Mouse (Mus musculus) limb, embryonic 14.5 days (tissue): ENCODE measurements around the gene Pik3r5. TPM values are rescaled to one million over a fixed set of nuclear protein-coding genes. Genes with fewer than 3 reads are reported as not detected.

ENCODE experiments used
- ATAC-seq: fragments of 200-750 bp; cut with Nextera tagmentation; 2 replicates; pipeline ENCODE4 v1.8.0; 2017; ENCODE audit warnings: low read depth, moderate number of reproducible peaks, moderate TSS enrichment; ENCODE audit not compliant: low FRiP score
- DNase-seq: peaks from one replicate; pipeline ENCODE4 v3.0.0-alpha.2; 2015; ENCODE audit warnings: low spot score
- H3K27ac ChIP-seq: fragments of 300-500 bp; sonication (generic); replicated peaks from 2 replicates; pipeline ENCODE4 v1.5.1; 2014; ENCODE audit warnings: low read depth, mild to moderate bottlenecking, low read length, moderate library complexity, mixed read lengths
- H3K27me3 ChIP-seq: fragments of 300-500 bp; sonication (generic); 2 replicates; pipeline ENCODE4 v1.6.1; 2014; ENCODE audit warnings: low read length, mixed read lengths; ENCODE audit not compliant: control insufficient read depth, insufficient read depth
- H3K36me3 ChIP-seq: fragments of 300-500 bp; sonication (generic); 2 replicates; pipeline ENCODE4 v1.6.1; 2014; ENCODE audit warnings: mild to moderate bottlenecking, low read length, moderate library complexity, mixed read lengths; ENCODE audit not compliant: control insufficient read depth, insufficient read depth
- H3K4me1 ChIP-seq: fragments of 300-500 bp; sonication (generic); 2 replicates; pipeline ENCODE4 v1.6.1; 2014; ENCODE audit warnings: antibody characterized with exemption, low read length, mixed read lengths; ENCODE audit not compliant: control insufficient read depth, insufficient read depth
- H3K4me2 ChIP-seq: fragments of 300-500 bp; sonication (generic); replicated peaks from 2 replicates; pipeline ENCODE4 v1.6.1; 2014; ENCODE audit warnings: low read depth, mild to moderate bottlenecking, low read length, moderate library complexity; ENCODE audit not compliant: severe bottlenecking
- H3K4me3 ChIP-seq: fragments of 300-500 bp; sonication (generic); replicated peaks from 2 replicates; pipeline ENCODE4 v1.5.1; 2014; ENCODE audit warnings: low read length
- H3K9ac ChIP-seq: fragments of 300-500 bp; sonication (generic); 2 replicates; pipeline ENCODE4 v1.6.1; 2014; ENCODE audit warnings: mild to moderate bottlenecking, low read depth, low read length, moderate library complexity; ENCODE audit not compliant: severe bottlenecking
- H3K9me3 ChIP-seq: fragments of 300-500 bp; sonication (generic); 2 replicates; pipeline ENCODE4 v1.6.1; 2016; ENCODE audit warnings: low read length; ENCODE audit not compliant: control insufficient read depth
- POLR2A ChIP-seq: fragments of 200-500 bp; IDR thresholded peaks from 2 replicates; pipeline ENCODE4 v1.8.0; 2012; ENCODE audit warnings: inconsistent platforms, mild to moderate bottlenecking, moderate library complexity, borderline replicate concordance; ENCODE audit not compliant: insufficient read depth, insufficient read length; ENCODE audit errors: extremely low read depth
- WGBS: fragments of 180-500 bp; shearing (Covaris S2); extraction: QIAGEN DNeasy Blood & Tissue Kit; methylation state at CpG from one replicate; pipeline ENCODE4 v1.1.7; 2014; 5-methylcytosine and 5-hydroxymethylcytosine counted together
- polyA plus RNA-seq, 2 experiments: library from polyadenylated mRNA; depleted of rRNA in 1 of 2; stranded (reverse) in 1 of 2; unstranded in 1 of 2; fragments of >200 nt; fragmentation: Nextera tagmentation in 1 of 2; extraction: Ambion mirVana in 1 of 2; gene quantifications; 2 replicates each; pipeline versions ENCODE4 v1.2.1 to v1.2.3; 2012 to 2014

Pik3r5 gene
- polyA plus RNA-seq, 2 experiments: 0.52 to 1.2 TPM

DNA sequence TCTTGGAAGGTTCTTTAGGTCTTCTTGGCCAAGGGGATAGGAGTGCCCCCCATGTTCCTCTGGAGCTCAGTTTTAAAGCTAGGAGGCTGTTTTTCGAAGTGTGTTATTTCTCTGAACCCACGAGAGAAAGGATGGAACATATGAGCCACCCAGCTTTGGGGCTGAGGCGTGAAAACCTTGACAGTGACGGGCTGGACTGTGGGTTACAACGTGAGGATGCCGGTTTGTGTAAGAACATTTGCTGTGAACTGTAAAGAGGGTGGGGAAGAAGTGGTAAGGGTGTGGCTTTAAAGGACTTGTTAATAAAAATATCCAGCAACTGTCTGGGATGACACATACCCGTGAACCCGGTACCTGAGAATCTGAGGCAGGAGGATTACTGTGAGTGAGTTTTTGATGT lies 10.4 kb downstream of the Pik3r5 start:
- ATAC-seq: no peak

GRCm38 (mm10) chr11:68442983-68443638 lies 11.2 kb downstream of the Pik3r5 start:
- WGBS: 78% methylated on average over 12 of the region's 12 CpGs
- no peak for TF ChIP-seq POLR2A
- no peak overlapping the region for H3K4me2 ChIP-seq

More for the DNA sequence above, 10.4 kb downstream of the Pik3r5 start:
- Histone ChIP-seq H3K27me3 (no peaks in the 10 kb centered on the region), H3K9ac (no peak overlapping the region), H3K9me3 (no peaks in the 10 kb centered on the region), H3K27ac (no peak overlapping the region), H3K36me3 (no peaks in the 10 kb centered on the region), H3K4me2 (no peak overlapping the region), H3K4me3 (no peak overlapping the region), H3K4me1 (no peaks in the 10 kb centered on the region)
- no peak for DNase-seq
- no peak for TF ChIP-seq POLR2A
- whole genome bisulfite sequencing: 78% methylated on average over 8 of the region's 8 CpGs

DNA sequence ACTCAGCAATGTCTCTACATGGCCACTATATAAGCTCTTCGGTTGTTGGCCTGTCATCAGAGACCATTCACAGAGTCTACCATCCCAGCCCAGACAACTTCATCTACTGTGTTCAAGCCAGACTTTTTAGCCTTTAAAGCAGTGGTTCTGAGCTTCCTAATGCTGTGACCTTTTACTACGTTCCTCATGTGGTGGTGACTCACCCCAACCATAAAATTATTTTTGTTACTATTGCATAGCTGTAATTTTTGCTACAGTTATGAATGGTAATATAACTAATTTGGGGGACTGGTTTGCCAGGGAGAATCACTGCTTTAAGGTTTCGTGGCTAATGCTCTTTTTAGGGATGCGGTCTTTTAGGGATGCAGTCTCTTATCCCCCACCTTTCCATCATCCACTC lies 14.0 kb downstream of the Pik3r5 start:
- H3K9ac ChIP-seq: no peak overlapping the region
- H3K4me3 ChIP-seq: no peak overlapping the region
- 0 out of 2 replicates have a peak, but pooled peaks cover 2% of the 10 kb centered on the region for H3K4me1 ChIP-seq
- no peak overlapping the region for H3K4me2 ChIP-seq
- H3K36me3 ChIP-seq: no peaks in the 10 kb centered on the region
- WGBS: 78% methylated on average over 4 of the region's 4 CpGs
- H3K9me3 ChIP-seq: no peaks in the 10 kb centered on the region
- DNase-seq (no peak), ATAC-seq (no peak)
- no peak overlapping the region for H3K27ac ChIP-seq
- TF ChIP-seq POLR2A: no peak
- H3K27me3 ChIP-seq: no peaks in the 10 kb centered on the region

More at GRCm38 (mm10) chr11:68442983-68443638, 11.2 kb downstream of the Pik3r5 start:
- no peak overlapping the region for H3K4me3 ChIP-seq
- ATAC-seq (no peak), DNase-seq (no peak)
- no peaks in the 10 kb centered on the region for H3K27me3 ChIP-seq
- no peaks in the 10 kb centered on the region for H3K9me3 ChIP-seq
- no peak overlapping the region for H3K9ac ChIP-seq
- no peaks in the 10 kb centered on the region for H3K4me1 ChIP-seq
- no peak overlapping the region for H3K27ac ChIP-seq
- no peaks in the 10 kb centered on the region for H3K36me3 ChIP-seq

DNA sequence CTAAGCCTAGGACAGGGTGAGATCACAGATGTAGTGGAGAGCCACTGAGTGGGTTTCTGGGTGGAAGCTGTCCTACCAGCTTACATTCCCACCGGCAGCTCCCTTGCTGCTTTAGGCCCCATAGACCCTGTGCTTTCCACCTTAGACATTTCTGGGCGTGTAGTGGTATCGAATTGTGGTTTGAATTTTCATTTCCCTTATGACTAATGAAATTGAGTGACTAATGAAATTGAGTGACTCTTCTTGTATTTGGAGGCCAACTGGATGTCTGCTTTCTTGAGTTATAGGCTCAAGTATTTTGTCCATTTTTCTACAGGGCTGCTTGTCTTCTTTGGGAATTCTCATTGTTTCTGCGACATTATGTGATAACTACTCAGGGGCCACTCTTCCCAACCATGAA lies 14.6 kb downstream of the Pik3r5 start:
- Histone ChIP-seq H3K4me2 (no peak overlapping the region), H3K4me3 (no peak overlapping the region), H3K27ac (no peak overlapping the region), H3K9ac (no peak overlapping the region), H3K4me1 (0 out of 2 replicates have a peak, but pooled peaks cover 4% of the 10 kb centered on the region), H3K36me3 (no peaks in the 10 kb centered on the region), H3K27me3 (no peaks in the 10 kb centered on the region), H3K9me3 (no peaks in the 10 kb centered on the region)
- DNase-seq (no peak), ATAC-seq (no peak)
- TF ChIP-seq POLR2A: no peak
- 89% methylated on average over 4 of the region's 4 CpGs for WGBS

GRCm38 (mm10) chr11:68447242-68447641 lies 15.3 kb downstream of the Pik3r5 start:
- H3K27me3 ChIP-seq: no peaks in the 10 kb centered on the region
- no peaks in the 10 kb centered on the region for H3K9me3 ChIP-seq
- no peak overlapping the region for H3K27ac ChIP-seq
- 89% methylated on average over 2 of the region's 2 CpGs for WGBS
- no peaks in the 10 kb centered on the region for H3K36me3 ChIP-seq
- H3K4me3 ChIP-seq: no peak overlapping the region
- H3K4me2 ChIP-seq: no peak overlapping the region
- H3K4me1 ChIP-seq: 0 out of 2 replicates have a peak, but pooled peaks cover 4% of the 10 kb centered on the region
- no peak overlapping the region for H3K9ac ChIP-seq
- TF ChIP-seq POLR2A: no peak
- DNase-seq (no peak), ATAC-seq (no peak)
